Mouse (Mus musculus): Measurements from ENCODE around the gene Sik3.
"Not testable (repeated sequence)": the region's sequence is repeated elsewhere in the genome, so short reads cannot be mapped to it uniquely, and the experiment has no call there.

Sik3 gene

GRCm38 (mm10) chr9:46053014-46053666 lies 40.5 kb downstream of the Sik3 start:
- no peak for DNase-seq (ENCODE audit: low read depth, low spot score)

DNA sequence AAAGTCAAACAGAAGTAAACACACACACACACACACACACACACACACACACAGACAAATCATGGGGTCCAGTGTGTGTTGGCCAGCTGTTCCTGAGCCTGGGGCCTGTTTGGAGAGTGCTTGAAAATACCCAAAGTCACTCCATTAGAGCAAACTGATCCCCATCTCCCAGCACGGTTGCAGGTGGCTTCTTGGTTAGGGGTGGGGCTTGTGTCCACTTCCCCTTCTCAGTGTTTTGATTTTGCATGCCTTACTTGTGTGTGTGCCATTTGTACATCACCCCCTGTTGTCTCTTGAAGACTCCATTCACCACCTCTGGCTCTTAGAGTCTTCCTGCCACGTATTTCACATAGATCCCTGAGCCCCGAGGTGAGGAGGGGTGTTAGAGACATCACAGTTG lies 45.4 kb downstream of the Sik3 start:
- no peak for DNase-seq (ENCODE audit: low read depth, low spot score)

GRCm38 (mm10) chr9:46060249-46060648 lies 47.6 kb downstream of the Sik3 start:
- no peak for DNase-seq (ENCODE audit: low read depth, low spot score)

DNA sequence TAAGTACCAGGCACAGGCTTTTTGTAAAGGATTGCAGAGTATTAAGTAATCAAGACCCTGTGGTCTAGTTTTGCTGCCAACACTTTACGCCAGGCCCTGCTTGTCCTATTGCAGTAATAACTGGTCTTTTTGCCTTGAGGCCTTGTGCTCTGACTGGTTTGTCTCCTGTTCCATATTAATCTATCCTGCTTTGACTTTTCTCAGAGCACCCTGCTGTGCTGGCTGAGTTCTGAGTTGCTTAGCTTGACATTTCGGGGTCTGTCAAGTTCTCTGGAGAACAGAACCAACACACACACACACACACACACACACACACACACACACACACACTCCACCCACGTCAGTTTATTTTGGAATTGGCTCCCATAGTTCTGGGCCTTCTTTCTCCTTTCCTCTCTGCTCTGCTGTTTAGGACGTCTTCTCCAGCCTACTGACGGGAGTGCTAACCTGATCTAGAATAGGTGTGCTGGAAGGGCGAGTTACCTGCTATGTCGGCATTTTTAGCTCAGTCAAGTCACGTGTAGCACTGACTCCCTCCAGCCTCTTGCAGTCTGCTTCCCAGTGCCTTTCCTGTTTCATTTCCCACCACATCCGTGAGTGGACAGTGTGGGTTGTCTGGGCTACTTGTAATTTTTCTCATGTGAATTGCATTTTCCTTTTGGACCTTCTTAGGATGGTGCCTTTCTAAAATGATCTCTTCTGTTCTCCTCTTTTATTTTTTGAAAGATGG lies 49.2 kb downstream of the Sik3 start:
- DNase-seq (ENCODE audit: low read depth, low spot score), result no peak

- no peak for DNase-seq (ENCODE audit: low read depth, low spot score)
Observed at GRCm38 (mm10) chr9:46064331-46064730, 51.7 kb downstream of the Sik3 start.

DNA sequence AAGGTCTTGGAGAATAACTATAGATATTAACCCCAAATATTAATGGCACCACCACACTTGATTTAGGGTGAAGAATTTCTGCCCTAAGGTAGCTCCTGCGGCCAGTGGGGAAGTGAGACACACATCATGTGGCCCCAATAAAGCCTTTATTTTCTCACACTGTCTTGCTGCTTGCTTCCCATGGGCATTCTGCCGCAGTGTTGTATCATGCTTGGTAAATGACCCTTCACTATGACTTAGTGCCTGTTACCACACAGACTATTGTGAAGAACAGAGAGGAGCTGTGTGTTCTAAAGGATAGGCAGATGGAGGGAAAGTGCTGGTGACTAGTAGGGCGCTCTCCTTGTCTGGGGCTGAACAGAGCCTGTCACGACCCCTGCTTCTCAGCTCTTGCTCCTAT lies 54.1 kb downstream of the Sik3 start:
- no peak for DNase-seq (ENCODE audit: low read depth, low spot score)

DNA sequence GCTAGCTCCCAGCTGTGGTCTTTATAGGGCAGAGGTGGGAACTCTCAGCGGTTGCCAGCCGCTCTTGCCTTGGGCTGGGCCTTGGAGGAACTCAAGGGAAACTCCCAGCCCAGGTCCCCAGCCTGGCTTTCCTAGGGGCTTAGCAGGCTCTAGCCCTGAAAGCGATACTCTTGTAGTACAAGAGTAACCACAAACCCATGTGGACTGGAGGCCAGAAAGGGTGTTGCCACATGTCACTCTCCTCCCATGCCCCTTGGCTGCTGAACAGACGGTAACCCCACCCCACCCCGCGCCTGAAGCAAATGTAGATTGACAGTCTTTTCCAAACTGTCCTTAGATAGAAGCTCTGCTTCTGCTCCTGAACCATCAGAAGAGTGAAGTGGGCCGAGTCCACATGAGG lies 55.1 kb downstream of the Sik3 start:
- DNase-seq (ENCODE audit: low read depth, low spot score), result no peak

- no peak for DNase-seq (ENCODE audit: low read depth, low spot score)
Observed at GRCm38 (mm10) chr9:46069013-46069412, 56.4 kb downstream of the Sik3 start.

DNA sequence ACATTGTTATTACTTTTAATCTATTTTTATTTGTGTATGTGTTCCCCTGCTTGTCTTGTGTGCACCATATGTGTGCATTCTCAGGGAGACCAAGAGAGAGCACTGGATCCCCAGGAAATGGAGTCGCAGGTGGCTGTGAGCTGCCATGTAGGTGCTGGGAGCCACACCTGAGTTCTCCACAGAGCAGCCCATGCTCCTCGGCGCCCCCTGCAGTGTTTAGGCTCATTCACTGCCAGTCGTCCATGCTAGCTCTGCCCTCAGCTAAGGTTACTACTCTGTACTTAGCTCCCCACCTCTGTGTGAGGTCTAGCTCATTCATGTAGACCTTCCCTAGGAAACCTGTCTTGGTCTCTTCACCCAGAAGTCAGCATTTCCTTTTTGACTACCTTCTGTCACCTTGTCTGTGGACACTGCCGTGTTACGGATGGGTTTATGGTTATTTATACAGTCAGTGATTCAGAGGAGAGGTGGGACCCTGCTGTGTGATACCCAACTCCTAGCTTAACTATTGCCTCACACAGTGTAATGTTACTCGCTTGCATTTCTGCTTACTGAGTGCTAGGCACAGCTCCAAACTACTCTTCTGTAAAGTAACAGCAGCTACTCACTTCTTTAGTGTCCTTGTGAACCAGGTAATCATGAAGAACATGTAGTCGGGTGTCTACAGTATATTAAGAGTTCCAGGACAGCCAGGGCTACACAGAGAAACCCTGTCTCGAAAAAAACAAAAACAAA lies 59.6 kb downstream of the Sik3 start:
- no peak for DNase-seq (ENCODE audit: low read depth, low spot score)

DNA sequence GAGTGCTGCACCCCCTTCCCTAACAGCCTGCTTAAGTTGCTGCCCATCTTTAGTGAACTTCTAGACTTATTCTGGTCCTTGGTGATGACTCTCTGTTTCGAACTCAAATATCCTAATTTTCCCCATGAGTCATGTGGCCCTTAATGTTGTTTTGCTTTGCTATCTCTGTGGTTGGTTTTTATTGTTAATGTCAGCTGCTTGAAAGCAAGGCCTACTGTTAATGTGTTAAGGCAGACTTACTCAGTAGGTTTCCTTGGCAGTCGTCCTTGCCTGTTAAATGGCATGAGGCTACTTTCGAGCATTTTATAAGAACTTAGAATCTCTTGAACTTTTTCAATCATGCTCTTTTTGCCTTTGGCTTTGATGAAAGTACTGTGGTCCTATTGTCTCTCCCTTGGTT lies 60.8 kb downstream of the Sik3 start:
- DNase-seq (ENCODE audit: low read depth, low spot score), result no peak

DNA sequence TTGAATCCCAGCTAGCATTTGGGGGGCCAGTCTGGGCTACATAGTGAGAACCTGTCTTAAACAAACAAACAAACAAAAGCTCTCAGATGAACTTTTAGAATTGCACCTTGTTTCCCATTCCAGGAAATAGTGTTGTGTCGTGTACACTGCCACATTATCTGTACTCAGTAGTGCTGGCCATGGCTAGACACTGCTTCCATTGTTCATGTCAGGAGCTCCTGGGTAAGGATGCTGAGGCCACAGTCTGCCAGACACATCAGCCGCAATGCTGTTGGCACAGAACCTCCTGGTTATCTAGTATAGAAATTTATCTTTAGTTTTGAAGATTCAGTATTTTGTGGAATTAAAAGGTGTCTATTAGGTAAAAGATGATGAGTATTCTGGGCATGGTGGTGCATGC lies 63.0 kb downstream of the Sik3 start:
- no peak for DNase-seq (ENCODE audit: low read depth, low spot score)

GRCm38 (mm10) chr9:46082381-46082821 lies 69.8 kb downstream of the Sik3 start:
- no peak for DNase-seq (ENCODE audit: low read depth, low spot score)

- DNase-seq (ENCODE audit: low read depth, low spot score), result no peak
Observed at GRCm38 (mm10) chr9:46083490-46083893, 70.9 kb downstream of the Sik3 start.

GRCm38 (mm10) chr9:46085898-46086297 lies 73.3 kb downstream of the Sik3 start:
- no peak for DNase-seq (ENCODE audit: low read depth, low spot score)

GRCm38 (mm10) chr9:46086826-46087225 lies 74.2 kb downstream of the Sik3 start:
- DNase-seq (ENCODE audit: low read depth, low spot score), result no peak

DNA sequence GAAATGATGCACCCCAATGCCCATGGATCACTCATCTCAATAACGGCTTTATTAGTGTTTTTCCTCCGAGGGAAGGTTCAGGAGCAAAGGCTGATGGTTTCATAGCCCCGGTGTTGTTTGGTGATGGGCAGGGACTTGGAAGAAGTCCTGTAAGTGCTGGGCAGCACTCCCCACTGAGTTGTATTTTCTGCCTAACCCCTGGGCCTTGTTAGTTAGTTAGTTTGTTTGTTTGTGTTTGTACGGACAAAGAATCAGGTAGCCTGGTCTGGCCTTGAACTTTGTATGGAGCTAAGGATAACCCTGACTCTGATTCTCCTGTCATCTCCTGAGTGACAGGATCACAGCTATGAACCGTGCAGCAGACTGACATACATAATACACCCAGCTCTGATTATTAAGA lies 74.8 kb downstream of the Sik3 start:
- DNase-seq (ENCODE audit: low read depth, low spot score), result no peak

DNA sequence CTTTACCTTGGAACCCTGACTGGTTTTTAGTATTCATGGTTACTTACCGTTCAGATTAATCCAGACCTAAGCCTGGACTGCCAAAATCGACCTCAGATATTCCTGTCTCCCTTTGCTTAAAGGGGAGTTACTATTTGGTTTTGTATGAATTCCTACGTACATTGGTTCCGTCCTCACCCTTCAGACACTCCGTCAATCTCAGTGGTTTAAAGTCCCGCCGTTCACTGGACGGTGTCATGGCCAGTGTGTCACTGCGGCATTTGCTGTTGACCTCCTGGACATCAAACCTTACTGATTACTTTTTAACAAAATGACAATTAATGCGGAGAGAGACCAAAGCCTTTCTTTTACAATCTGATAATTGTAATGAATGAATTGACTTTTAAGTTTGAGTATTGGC lies 76.1 kb downstream of the Sik3 start:
- DNase-seq (ENCODE audit: low read depth, low spot score), result no peak

- no peak for DNase-seq (ENCODE audit: low read depth, low spot score)
Observed at GRCm38 (mm10) chr9:46090066-46090465, 77.4 kb downstream of the Sik3 start.

- DNase-seq (ENCODE audit: low read depth, low spot score), result not testable (repeated sequence)
Observed at GRCm38 (mm10) chr9:46091157-46091556, 78.5 kb downstream of the Sik3 start.

- no peak for DNase-seq (ENCODE audit: low read depth, low spot score)
Observed at GRCm38 (mm10) chr9:46092633-46093032, 80.0 kb downstream of the Sik3 start.

DNA sequence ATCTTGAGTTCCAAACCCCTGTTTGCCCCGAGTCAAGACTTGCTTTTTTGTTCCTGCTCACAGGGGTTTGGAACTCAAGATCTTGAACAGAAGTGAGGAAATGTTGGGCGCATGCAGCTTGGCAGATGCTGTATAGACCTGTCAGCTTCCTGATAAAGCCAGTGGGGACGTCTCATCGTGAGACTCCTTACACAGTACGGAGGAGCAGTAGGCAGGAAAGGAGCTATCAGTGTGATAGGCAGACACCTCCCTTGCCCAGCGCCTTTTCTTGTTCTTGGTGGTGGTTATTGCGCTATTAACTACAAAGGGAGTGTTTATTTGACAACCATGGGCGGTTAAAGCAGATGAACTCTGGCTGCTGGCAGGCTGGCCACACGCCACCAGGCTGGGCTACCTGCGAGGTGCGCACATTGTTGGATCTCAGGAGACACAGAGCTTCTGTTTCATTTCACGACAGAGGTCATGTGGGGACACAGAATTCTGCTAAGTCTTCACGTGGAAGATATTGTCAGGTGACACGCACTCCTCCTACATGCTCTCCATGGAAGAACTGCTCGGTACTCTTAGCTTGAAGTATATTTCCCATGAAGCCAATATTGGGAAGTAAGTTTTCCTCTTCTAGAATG lies 85.9 kb downstream of the Sik3 start:
- DNase-seq (ENCODE audit: low read depth, low spot score), result no peak

GRCm38 (mm10) chr9:46099107-46099506 lies 86.5 kb downstream of the Sik3 start:
- no peak for DNase-seq (ENCODE audit: low read depth, low spot score)
